Mouse (Mus musculus): ENCODE results near the gene Hoxa1.

GRCm38 (mm10) chr6:52107400-52107799 is 50.7 kb downstream of the Hoxa1 start:
- TF ChIP-seq CEBPB (IDR thresholded peaks at IDR 0.05; ENCODE audit: insufficient read depth, poor library complexity, severe bottlenecking), result no peak
- no peak for TF ChIP-seq USF1 (IDR thresholded peaks at IDR 0.05; ENCODE audit: low read depth)
- no peak for TF ChIP-seq POLR2A (IDR thresholded peaks at IDR 0.05; ENCODE audit: insufficient read length, low read depth)
- no peak for TF ChIP-seq MYOG (IDR thresholded peaks at IDR 0.05; ENCODE audit: control insufficient read depth in 1 of 3, insufficient read depth in 1 of 3, insufficient read length in 2 of 3, low read depth in 2 of 3)
- no peak for TF ChIP-seq MAX (IDR thresholded peaks at IDR 0.05; ENCODE audit: low read depth)
- TF ChIP-seq MYOD1 (IDR thresholded peaks at IDR 0.05; ENCODE audit: control insufficient read depth in 1 of 3, insufficient read length in 2 of 3, low read depth in 2 of 3), result no peak
